Mouse (Mus musculus): ENCODE data around the gene Dohh. TPM values are rescaled to one million over a fixed set of nuclear protein-coding genes. Genes with fewer than 3 reads are reported as not detected.
A peak's percentile ranks its signal among the peaks of the same experiment; 100 is the strongest.

The Dohh gene
- polyA plus RNA-seq, 1 experiment from 2014 or later = 42.1 TPM

GRCm38 (mm10) chr10:81393456-81394063 lies 9.3 kb downstream of the Dohh start:
- 5% methylated on average over 19 of the region's 19 CpGs for WGBS (ENCODE audit: insufficient replicate concordance)
- TF ChIP-seq CTCF (IDR thresholded peaks at IDR 0.05; ENCODE audit: low read depth) (no peak), EP300 (IDR thresholded peaks at IDR 0.05; ENCODE audit: low read depth) (no peak)
- Histone ChIP-seq H3K4me1 (ENCODE audit: insufficient read depth) (peaks cover 25% of the 10 kb centered on the region), H3K4me2 (ENCODE audit: low read depth, low read length) (peak overlapping the region; percentile 62), H3K9me3 (ENCODE audit: low read length) (no peaks in the 10 kb centered on the region), H3K36me3 (replicated peaks; ENCODE audit: insufficient read depth, low read length) (peaks cover 6% of the 10 kb centered on the region; the same call in 1 of the 2 replicates), H3K27ac (ENCODE audit: low read depth) (peak overlapping the region; percentile 44), H3K9ac (replicated peaks) (peak overlapping the region; percentile 60), H3K27me3 (ENCODE audit: insufficient read depth, low read length) (no peaks in the 10 kb centered on the region), H3K4me3 (ENCODE audit: low read depth, low read length) (peak overlapping the region; percentile 29)
- ATAC-seq (no peak), DNase-seq (no peak)

GRCm38 (mm10) chr10:81395127-81395526 lies 10.9 kb downstream of the Dohh start:
- peak; percentile 83 for DNase-seq
- Histone ChIP-seq H3K36me3 (replicated peaks; ENCODE audit: insufficient read depth, low read length) (peaks cover 17% of the 10 kb centered on the region), H3K27me3 (ENCODE audit: insufficient read depth, low read length) (no peaks in the 10 kb centered on the region), H3K4me1 (ENCODE audit: insufficient read depth) (peaks cover 18% of the 10 kb centered on the region), H3K9me3 (ENCODE audit: low read length) (no peaks in the 10 kb centered on the region), H3K27ac (ENCODE audit: low read depth) (no peak overlapping the region), H3K4me2 (ENCODE audit: low read depth, low read length) (no peak overlapping the region), H3K9ac (replicated peaks) (no peak overlapping the region), H3K4me3 (ENCODE audit: low read depth, low read length) (no peak overlapping the region)
- peak; percentile 97 for TF ChIP-seq CTCF (IDR thresholded peaks at IDR 0.05; ENCODE audit: low read depth)
- no peak for TF ChIP-seq EP300 (IDR thresholded peaks at IDR 0.05; ENCODE audit: low read depth)
- no peak; the same call in 1 of the 2 replicates for ATAC-seq
- 12% methylated on average over 5 of the region's 5 CpGs for WGBS (ENCODE audit: insufficient replicate concordance)

GRCm38 (mm10) chr10:81395865-81396264 lies 11.6 kb downstream of the Dohh start:
- H3K4me1 ChIP-seq (ENCODE audit: insufficient read depth) = peaks cover 18% of the 10 kb centered on the region
- no peak overlapping the region for H3K27ac ChIP-seq (ENCODE audit: low read depth)
- WGBS (ENCODE audit: insufficient replicate concordance) = 94% methylated on average over 4 of the region's 4 CpGs
- DNase-seq = no peak
- H3K9ac ChIP-seq (replicated peaks) = no peak overlapping the region
- H3K4me2 ChIP-seq (ENCODE audit: low read depth, low read length) = no peak overlapping the region
- H3K27me3 ChIP-seq (ENCODE audit: insufficient read depth, low read length) = no peaks in the 10 kb centered on the region
- ATAC-seq = no peak
- peaks cover 24% of the 10 kb centered on the region for H3K36me3 ChIP-seq (replicated peaks; ENCODE audit: insufficient read depth, low read length)
- H3K9me3 ChIP-seq (ENCODE audit: low read length) = no peaks in the 10 kb centered on the region
- no peak for TF ChIP-seq CTCF (IDR thresholded peaks at IDR 0.05; ENCODE audit: low read depth)
- TF ChIP-seq EP300 (IDR thresholded peaks at IDR 0.05; ENCODE audit: low read depth) = no peak
- no peak overlapping the region for H3K4me3 ChIP-seq (ENCODE audit: low read depth, low read length)

GRCm38 (mm10) chr10:81396749-81397148 lies 12.5 kb downstream of the Dohh start:
- no peak overlapping the region; the same call in 1 of the 2 replicates for H3K9ac ChIP-seq (replicated peaks)
- 72% methylated on average over 5 of the region's 5 CpGs for WGBS (ENCODE audit: insufficient replicate concordance)
- H3K36me3 ChIP-seq (replicated peaks; ENCODE audit: insufficient read depth, low read length) = peaks cover 25% of the 10 kb centered on the region
- TF ChIP-seq EP300 (IDR thresholded peaks at IDR 0.05; ENCODE audit: low read depth) (no peak), CTCF (IDR thresholded peaks at IDR 0.05; ENCODE audit: low read depth) (no peak)
- H3K27me3 ChIP-seq (ENCODE audit: insufficient read depth, low read length) = no peaks in the 10 kb centered on the region
- no peak overlapping the region for H3K27ac ChIP-seq (ENCODE audit: low read depth)
- no peak overlapping the region for H3K4me3 ChIP-seq (ENCODE audit: low read depth, low read length)
- H3K4me2 ChIP-seq (ENCODE audit: low read depth, low read length) = no peak overlapping the region
- peaks cover 23% of the 10 kb centered on the region for H3K4me1 ChIP-seq (ENCODE audit: insufficient read depth)
- DNase-seq = no peak
- ATAC-seq = no peak
- H3K9me3 ChIP-seq (ENCODE audit: low read length) = no peaks in the 10 kb centered on the region

- 81% methylated on average over 5 of the region's 5 CpGs for WGBS (ENCODE audit: insufficient replicate concordance)
- TF ChIP-seq EP300 (IDR thresholded peaks at IDR 0.05; ENCODE audit: low read depth) = no peak
Measured at GRCm38 (mm10) chr10:81399296-81399695, 15.1 kb downstream of the Dohh start.

GRCm38 (mm10) chr10:81399798-81400308 lies 15.6 kb downstream of the Dohh start:
- no peak for DNase-seq
- Histone ChIP-seq H3K36me3 (replicated peaks; ENCODE audit: insufficient read depth, low read length) (peaks cover 31% of the 10 kb centered on the region), H3K9me3 (ENCODE audit: low read length) (no peaks in the 10 kb centered on the region), H3K4me1 (ENCODE audit: insufficient read depth) (peaks cover 14% of the 10 kb centered on the region), H3K4me2 (ENCODE audit: low read depth, low read length) (no peak overlapping the region), H3K4me3 (ENCODE audit: low read depth, low read length) (no peak overlapping the region), H3K9ac (replicated peaks) (no peak overlapping the region), H3K27ac (ENCODE audit: low read depth) (no peak overlapping the region), H3K27me3 (ENCODE audit: insufficient read depth, low read length) (no peaks in the 10 kb centered on the region)
- no peak for TF ChIP-seq CTCF (IDR thresholded peaks at IDR 0.05; ENCODE audit: low read depth)
- TF ChIP-seq EP300 (IDR thresholded peaks at IDR 0.05; ENCODE audit: low read depth) = no peak
- 79% methylated on average over 18 of the region's 18 CpGs for WGBS (ENCODE audit: insufficient replicate concordance)
- ATAC-seq = no peak

More at GRCm38 (mm10) chr10:81399296-81399695, 15.1 kb downstream of the Dohh start:
- Histone ChIP-seq H3K9ac (replicated peaks) (no peak overlapping the region), H3K4me3 (ENCODE audit: low read depth, low read length) (no peak overlapping the region), H3K4me2 (ENCODE audit: low read depth, low read length) (no peak overlapping the region), H3K27me3 (ENCODE audit: insufficient read depth, low read length) (no peaks in the 10 kb centered on the region), H3K27ac (ENCODE audit: low read depth) (no peak overlapping the region), H3K36me3 (replicated peaks; ENCODE audit: insufficient read depth, low read length) (peaks cover 27% of the 10 kb centered on the region), H3K9me3 (ENCODE audit: low read length) (no peaks in the 10 kb centered on the region), H3K4me1 (ENCODE audit: insufficient read depth) (peaks cover 13% of the 10 kb centered on the region)
- DNase-seq (no peak), ATAC-seq (no peak)

Measured in liver, postnatal 0 days (tissue).